Mouse (Mus musculus) liver, embryonic 16.5 days (tissue): ENCODE data around the gene Ramp3. TPM values are rescaled to one million over a fixed set of nuclear protein-coding genes. Genes with fewer than 3 reads are reported as not detected.
A peak's percentile ranks its signal among the peaks of the same experiment; 100 is the strongest.

Source experiments
- ATAC-seq: fragments of 200-750 bp; cut with Nextera tagmentation; 2 replicates; pipeline ENCODE4 v1.8.0; 2017; ENCODE audit warnings: low read depth, mild to moderate bottlenecking, moderate number of reproducible peaks, moderate library complexity
- H3K27ac ChIP-seq: fragments of 300-500 bp; sonication (generic); 2 replicates; pipeline ENCODE4 v1.5.1; 2014; ENCODE audit warnings: mild to moderate bottlenecking, low read length
- H3K27me3 ChIP-seq: fragments of 300-500 bp; sonication (generic); 2 replicates; pipeline ENCODE4 v1.6.1; 2014; ENCODE audit warnings: low read depth, low read length, mixed read lengths; ENCODE audit not compliant: control insufficient read depth, insufficient read depth
- H3K36me3 ChIP-seq: fragments of 300-500 bp; sonication (generic); 2 replicates; pipeline ENCODE4 v1.6.1; 2014; ENCODE audit warnings: mild to moderate bottlenecking; ENCODE audit not compliant: control insufficient read depth, insufficient read depth
- H3K4me1 ChIP-seq: fragments of 300-500 bp; sonication (generic); 2 replicates; pipeline ENCODE4 v1.6.1; 2014; ENCODE audit warnings: low read depth, low read length, mixed read lengths; ENCODE audit not compliant: control insufficient read depth
- H3K4me2 ChIP-seq: fragments of 300-500 bp; sonication (generic); 2 replicates; pipeline ENCODE4 v1.6.1; 2014; ENCODE audit warnings: low read depth, low read length, mixed read lengths
- H3K4me3 ChIP-seq: fragments of 300-500 bp; sonication (generic); 2 replicates; pipeline ENCODE4 v1.5.1; 2014; ENCODE audit warnings: low read depth, mild to moderate bottlenecking, low read length
- H3K9ac ChIP-seq: fragments of 300-500 bp; sonication (generic); 2 replicates; pipeline ENCODE4 v1.6.1; 2014; ENCODE audit warnings: low read depth, low read length
- H3K9me3 ChIP-seq: fragments of 300-500 bp; sonication (generic); replicated peaks from 2 replicates; pipeline ENCODE4 v1.6.1; 2016; ENCODE audit warnings: low read length; ENCODE audit not compliant: control insufficient read depth
- WGBS: fragments of 180-500 bp; shearing (Covaris S2); extraction: QIAGEN DNeasy Blood & Tissue Kit; methylation state at CpG from one replicate; pipeline ENCODE4 v1.1.7; 2014; ENCODE audit not compliant: insufficient replicate concordance; 5-methylcytosine and 5-hydroxymethylcytosine counted together
- polyA plus RNA-seq: library from polyadenylated mRNA; unstranded; fragments of >200 nt; fragmentation: Nextera tagmentation; extraction: Ambion mirVana; gene quantifications from 2 replicates; pipeline ENCODE4 v1.2.1, GENCODE M21; 2015

Gene Ramp3
- 0.31 TPM in 1 of 2 replicates, not detected in the other for polyA plus RNA-seq

DNA sequence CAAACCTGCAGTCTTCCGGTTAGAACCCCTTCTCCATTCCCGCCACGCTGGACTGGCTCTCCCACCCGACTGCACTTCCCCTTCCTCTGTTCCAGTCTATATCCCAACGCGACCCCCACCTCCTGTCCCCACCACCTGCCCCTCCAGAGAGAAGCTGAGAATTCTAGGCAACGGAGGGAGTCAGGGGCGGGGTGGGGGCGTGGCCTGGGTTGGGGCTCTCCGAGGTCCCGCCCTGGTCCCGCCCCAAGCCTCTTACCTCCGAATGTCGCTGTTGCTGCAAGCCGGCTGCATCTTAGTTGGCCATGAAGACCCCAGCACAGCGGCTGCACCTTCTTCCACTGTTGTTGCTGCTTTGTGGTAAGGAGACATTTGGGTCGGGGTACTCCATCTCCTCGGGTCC, at the start of gene Ramp3:
TSS of gene Ramp3 (plus strand) at position 251 of the 400 bp plus-strand sequence.
- Histone ChIP-seq H3K27me3 (peaks cover 2% of the 10 kb centered on the region), H3K4me2 (peak within 1 kb of the TSS; percentile 65), H3K4me1 (no peaks in the 10 kb centered on the region; the same call in none of the 2 replicates), H3K27ac (no peak within 1 kb of the TSS), H3K36me3 (no peaks in the 10 kb centered on the region), H3K9ac (no peak within 1 kb of the TSS), H3K9me3 (no peaks in the 10 kb centered on the region), H3K4me3 (peak within 1 kb of the TSS; percentile 47)
- WGBS = 2% methylated on average over 18 of the region's 18 CpGs
- peak; percentile 35 for ATAC-seq

DNA sequence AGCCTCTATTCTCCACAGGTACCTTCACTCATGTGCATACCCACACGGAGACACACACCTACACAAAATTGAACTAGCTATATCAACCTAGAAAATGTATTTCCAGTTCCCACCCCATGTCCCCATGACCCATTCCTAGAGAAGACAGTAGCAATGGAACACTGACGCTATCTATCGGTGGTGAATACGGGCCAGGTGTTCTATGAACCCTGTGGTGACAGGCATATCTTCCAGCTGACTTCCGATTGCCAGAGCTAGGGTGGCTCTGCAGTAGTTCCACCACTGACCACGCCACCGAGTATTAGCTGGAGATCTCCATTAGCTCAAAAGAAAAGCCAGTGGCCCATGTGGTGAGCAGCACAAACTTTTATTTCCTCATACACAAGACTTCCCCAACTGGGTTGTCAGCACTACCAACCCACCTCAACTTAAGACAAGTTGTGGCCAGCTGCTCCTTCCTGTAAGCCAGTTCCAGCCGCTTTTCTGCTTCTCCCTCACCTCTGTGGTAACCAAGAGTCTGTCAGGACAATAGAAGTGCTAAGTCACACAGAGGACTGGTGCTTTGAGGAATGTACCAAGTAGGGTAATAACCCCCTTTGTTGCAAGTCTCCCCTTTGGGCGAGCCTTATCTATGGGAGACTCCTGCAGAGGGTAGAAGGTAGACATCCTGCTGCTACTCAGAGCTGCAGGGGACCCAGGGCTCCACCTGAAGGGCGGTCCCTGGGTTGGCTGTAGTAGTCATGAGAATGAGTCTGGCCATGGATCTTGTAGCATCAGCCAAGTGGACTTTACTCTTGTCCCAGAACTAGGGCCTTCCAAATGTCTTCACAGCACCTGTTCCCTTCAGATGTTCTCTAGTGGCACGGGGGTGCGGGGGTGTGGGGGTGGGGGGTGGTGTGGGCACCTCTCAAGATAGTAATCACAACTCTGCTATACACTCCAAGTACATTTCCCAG, 42.8 kb upstream of the Ramp3 start:
- Histone ChIP-seq H3K27ac (no peak overlapping the region), H3K4me1 (no peaks in the 10 kb centered on the region), H3K27me3 (no peaks in the 10 kb centered on the region), H3K4me3 (no peak overlapping the region), H3K9ac (no peak overlapping the region), H3K9me3 (no peaks in the 10 kb centered on the region), H3K36me3 (peaks cover 62% of the 10 kb centered on the region), H3K4me2 (no peak overlapping the region)
- 71% methylated on average over 12 of the region's 12 CpGs for WGBS
- ATAC-seq = no peak

GRCm38 (mm10) chr11:6623704-6624103, 34.6 kb upstream of the Ramp3 start:
- 34% methylated on average over 10 of the region's 10 CpGs for WGBS
- no peak for ATAC-seq
- H3K27me3 ChIP-seq = no peaks in the 10 kb centered on the region
- H3K27ac ChIP-seq = 0 out of 2 replicates have a peak overlapping the region, but pooled peaks have one; percentile 35
- H3K4me2 ChIP-seq = peak overlapping the region; percentile 64
- H3K36me3 ChIP-seq = peaks cover 39% of the 10 kb centered on the region
- peak overlapping the region; percentile 13 for H3K9ac ChIP-seq
- H3K9me3 ChIP-seq = no peaks in the 10 kb centered on the region
- peaks cover 32% of the 10 kb centered on the region for H3K4me1 ChIP-seq
- peak overlapping the region; percentile 87 for H3K4me3 ChIP-seq

DNA sequence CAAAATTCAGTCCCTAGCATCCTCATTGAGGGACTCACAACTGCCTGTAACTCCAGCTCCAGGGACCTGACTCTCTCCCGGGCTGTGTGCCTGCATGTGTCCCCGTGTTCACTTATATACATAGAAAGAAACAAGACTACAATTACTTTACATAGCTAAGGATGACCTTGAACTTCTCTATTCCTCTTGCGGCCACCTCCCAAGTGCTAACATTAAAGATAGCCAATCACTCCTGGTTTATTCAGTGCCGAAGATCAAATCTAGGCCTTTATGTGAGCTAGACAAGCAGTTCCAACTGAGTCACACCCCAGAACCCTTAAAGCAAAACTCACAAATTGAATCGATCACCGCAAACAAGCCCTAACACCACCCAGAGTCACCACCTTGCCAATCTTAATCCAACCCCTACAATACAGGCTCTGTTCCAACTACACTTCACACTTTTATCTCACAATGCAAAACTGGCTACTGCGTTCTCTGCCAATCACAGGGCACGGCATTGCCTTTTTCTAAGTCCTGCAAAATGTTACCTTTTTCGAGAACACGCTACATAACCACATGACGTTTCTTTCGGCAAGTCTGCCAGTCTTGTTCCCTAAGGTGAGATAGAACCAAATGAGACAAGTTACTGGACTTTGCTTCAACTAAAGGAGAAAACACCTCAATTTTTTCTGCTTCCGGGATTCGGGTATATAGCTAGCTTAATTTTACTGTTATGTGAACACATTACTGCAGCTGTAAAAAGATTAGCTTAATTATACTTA, 33.5 kb upstream of the Ramp3 start:
- no peak for ATAC-seq
- H3K4me1 ChIP-seq = peaks cover 32% of the 10 kb centered on the region
- H3K9ac ChIP-seq = peak overlapping the region; percentile 75
- H3K4me2 ChIP-seq = peak overlapping the region; percentile 64
- peak overlapping the region; percentile 87 for H3K4me3 ChIP-seq
- peaks cover 28% of the 10 kb centered on the region for H3K36me3 ChIP-seq
- 31% methylated on average over 14 of the region's 14 CpGs for WGBS
- no peak overlapping the region for H3K27ac ChIP-seq
- H3K27me3 ChIP-seq = no peaks in the 10 kb centered on the region
- no peaks in the 10 kb centered on the region for H3K9me3 ChIP-seq

DNA sequence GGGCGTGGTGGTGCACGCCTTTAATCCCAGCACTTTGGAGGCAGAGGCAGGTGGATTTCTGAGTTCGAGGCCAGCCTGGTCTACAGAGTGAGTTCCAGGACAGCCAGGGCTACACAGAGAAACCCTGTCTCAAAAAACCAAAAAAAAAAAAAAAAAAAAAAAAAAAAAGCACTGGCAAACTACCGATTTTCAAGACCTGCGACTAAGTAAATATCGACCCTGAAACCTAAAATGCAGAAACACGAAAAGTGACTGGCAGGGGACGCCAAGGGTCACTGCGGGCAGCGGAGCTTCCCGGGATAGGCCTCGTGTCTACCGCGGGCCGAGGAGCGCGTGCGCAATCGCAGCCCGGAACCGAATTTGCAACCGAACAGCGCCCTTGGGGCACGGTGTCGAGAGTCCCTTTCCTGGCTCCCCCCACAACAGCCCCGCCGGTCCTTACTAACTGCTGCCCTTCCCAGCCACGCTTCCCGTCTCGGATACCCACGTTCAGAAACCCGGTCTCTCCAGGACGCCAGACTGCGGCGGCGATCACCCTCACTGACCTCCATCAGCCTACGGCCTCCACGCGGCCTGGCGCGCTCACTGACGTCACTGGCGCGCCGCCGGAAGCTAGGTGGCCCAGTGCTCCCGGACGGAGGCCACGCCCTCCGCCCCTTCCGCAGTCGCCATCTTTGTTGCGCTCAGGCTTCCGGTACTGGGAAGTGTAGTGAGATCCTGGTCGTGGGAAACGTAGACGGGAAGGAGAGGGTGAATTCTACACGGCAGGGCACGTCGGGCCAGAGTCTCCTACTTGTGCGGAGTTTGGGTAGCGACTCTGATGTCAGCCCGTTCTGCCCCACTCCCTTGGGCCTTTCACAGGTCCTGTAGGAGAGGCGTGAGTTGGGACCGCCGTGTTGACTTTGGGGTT, 32.6 kb upstream of the Ramp3 start, which contains the start of gene Tbrg4:
TSS of gene Tbrg4 (minus strand) at position 590 of the 910 bp plus-strand sequence.
- Histone ChIP-seq H3K4me2 (peak within 1 kb of the TSS; percentile 84), H3K9me3 (no peaks in the 10 kb centered on the region), H3K27me3 (no peaks in the 10 kb centered on the region), H3K4me3 (peak within 1 kb of the TSS; percentile 87), H3K9ac (peak within 1 kb of the TSS; percentile 75), H3K4me1 (peaks cover 32% of the 10 kb centered on the region), H3K27ac (peak within 1 kb of the TSS; percentile 89), H3K36me3 (peaks cover 18% of the 10 kb centered on the region)
- ATAC-seq = peak; percentile 93
- WGBS = under 1% methylated on average over 66 of the region's 66 CpGs

GRCm38 (mm10) chr11:6626388-6626772, 31.9 kb upstream of the Ramp3 start:
- H3K27me3 ChIP-seq = no peaks in the 10 kb centered on the region
- peak overlapping the region; percentile 87 for H3K4me3 ChIP-seq
- H3K9me3 ChIP-seq = no peaks in the 10 kb centered on the region
- H3K36me3 ChIP-seq = peaks cover 12% of the 10 kb centered on the region
- peak; percentile 7 for ATAC-seq
- peak overlapping the region; percentile 75 for H3K9ac ChIP-seq
- peak overlapping the region; percentile 89 for H3K27ac ChIP-seq
- H3K4me1 ChIP-seq = peaks cover 32% of the 10 kb centered on the region
- H3K4me2 ChIP-seq = peak overlapping the region; percentile 84
- 6% methylated on average over 16 of the region's 16 CpGs for WGBS

- H3K27me3 ChIP-seq = no peaks in the 10 kb centered on the region
- no peak overlapping the region for H3K4me3 ChIP-seq
- peak overlapping the region; percentile 69 for H3K27ac ChIP-seq
- no peaks in the 10 kb centered on the region for H3K9me3 ChIP-seq
- peaks cover 6% of the 10 kb centered on the region for H3K36me3 ChIP-seq
- no peak for ATAC-seq
- WGBS = 50% methylated on average over 4 of the region's 4 CpGs
- H3K9ac ChIP-seq = no peak overlapping the region
- no peak overlapping the region for H3K4me2 ChIP-seq
- peaks cover 32% of the 10 kb centered on the region for H3K4me1 ChIP-seq
Observed at GRCm38 (mm10) chr11:6627731-6628130, 30.6 kb upstream of the Ramp3 start.

DNA sequence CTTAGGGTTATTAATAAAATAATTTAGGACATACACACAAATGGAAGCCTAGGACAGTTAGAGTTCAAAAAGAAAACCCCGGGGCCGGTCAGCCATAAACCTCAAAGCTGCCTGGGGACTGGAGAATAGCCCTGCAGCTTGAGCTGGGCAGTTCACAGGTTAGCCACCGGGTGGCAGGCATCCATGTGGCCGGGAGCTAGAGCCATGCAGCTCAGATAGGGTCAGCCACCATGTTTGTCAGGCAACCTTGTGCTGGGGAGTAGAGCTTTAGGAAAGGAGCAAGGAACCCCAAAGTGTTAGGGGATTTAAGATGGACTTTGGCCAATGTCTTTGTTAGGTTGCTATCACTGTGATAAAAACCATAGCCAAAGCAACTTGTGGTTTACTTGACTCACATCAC, 29.8 kb upstream of the Ramp3 start:
- H3K27ac ChIP-seq = no peak overlapping the region

More for the DNA sequence above, 29.8 kb upstream of the Ramp3 start:
- H3K27me3 ChIP-seq = no peaks in the 10 kb centered on the region
- ATAC-seq = no peak
- H3K9ac ChIP-seq = no peak overlapping the region
- no peak overlapping the region for H3K4me2 ChIP-seq
- no peaks in the 10 kb centered on the region; the same call in none of the 2 replicates for H3K36me3 ChIP-seq
- no peaks in the 10 kb centered on the region for H3K9me3 ChIP-seq
- 21% methylated on average over 4 of the region's 4 CpGs for WGBS
- peaks cover 27% of the 10 kb centered on the region for H3K4me1 ChIP-seq
- no peak overlapping the region for H3K4me3 ChIP-seq
